Mouse (Mus musculus): ENCODE measurements around the gene Zfp580.

GRCm38 (mm10) chr7:5101066-5101663 is 49.8 kb downstream of the Zfp580 start:
- TF ChIP-seq POLR2A (IDR thresholded peaks at IDR 0.05; ENCODE audit: insufficient read depth, low read depth, low read length) (no peak), CTCF (IDR thresholded peaks at IDR 0.05; ENCODE audit: insufficient read depth, low read depth, low read length) (no peak)

All from olfactory bulb, adult 2 months (tissue).